Mouse (Mus musculus): ENCODE data around the gene Brsk1. TPM values are rescaled to one million over a fixed set of nuclear protein-coding genes. Genes with fewer than 3 reads are reported as not detected.
A peak's percentile ranks its signal among the peaks of the same experiment; 100 is the strongest.

Gene Brsk1
- polyA plus RNA-seq, 1 experiment from 2014 or later = 0.31 TPM

GRCm38 (mm10) chr7:4684632-4685417, 5.6 kb upstream of the Brsk1 start, which contains the start of gene Hspbp1:
TSS of gene Hspbp1 (minus strand) at chr7:4685068.
- TF ChIP-seq CTCF (IDR thresholded peaks at IDR 0.05) (0 out of 2 replicates have a peak, but pooled peaks have one; percentile 24), EP300 (IDR thresholded peaks at IDR 0.05) (no peak; the same call in none of the 2 replicates)
- H3K4me1 ChIP-seq (ENCODE audit: insufficient read depth, low read depth, low read length) = peaks cover 6% of the 10 kb centered on the region; the same call in 1 of the 2 replicates
- no peaks in the 10 kb centered on the region for H3K27me3 ChIP-seq (replicated peaks; ENCODE audit: insufficient read depth, low read length)
- H3K9me3 ChIP-seq (ENCODE audit: low read length) = no peaks in the 10 kb centered on the region
- no peaks in the 10 kb centered on the region for H3K36me3 ChIP-seq (ENCODE audit: insufficient read depth, low read length)
- DNase-seq (ENCODE audit: low spot score) (peak; percentile 100), ATAC-seq (peak; percentile 99)
- H3K9ac ChIP-seq (replicated peaks; ENCODE audit: low read depth) = no peak within 1 kb of the TSS; the same call in 1 of the 2 replicates
- peak within 1 kb of the TSS; percentile 77 for H3K27ac ChIP-seq (ENCODE audit: low read length)
- under 1% methylated on average over 32 of the region's 32 CpGs for whole genome bisulfite sequencing
- H3K4me3 ChIP-seq (ENCODE audit: low read depth, low read length) = peak within 1 kb of the TSS; percentile 72
- peak within 1 kb of the TSS; percentile 84 for H3K4me2 ChIP-seq (replicated peaks; ENCODE audit: low read depth, low read length)

GRCm38 (mm10) chr7:4690951-4691653, 698 bp downstream of the Brsk1 start:
- peak; percentile 54 for ATAC-seq
- Histone ChIP-seq H3K36me3 (ENCODE audit: insufficient read depth, low read length) (no peaks in the 10 kb centered on the region), H3K4me1 (ENCODE audit: insufficient read depth, low read depth, low read length) (no peaks in the 10 kb centered on the region), H3K4me3 (ENCODE audit: low read depth, low read length) (peak overlapping the region; percentile 57), H3K4me2 (replicated peaks; ENCODE audit: low read depth, low read length) (peak overlapping the region; percentile 99), H3K9me3 (ENCODE audit: low read length) (no peaks in the 10 kb centered on the region), H3K27me3 (replicated peaks; ENCODE audit: insufficient read depth, low read length) (no peaks in the 10 kb centered on the region), H3K27ac (ENCODE audit: low read length) (0 out of 2 replicates have a peak overlapping the region, but pooled peaks have one; percentile 20), H3K9ac (replicated peaks; ENCODE audit: low read depth) (peak overlapping the region; percentile 55)
- no peak for DNase-seq (ENCODE audit: low spot score)
- TF ChIP-seq CTCF (IDR thresholded peaks at IDR 0.05) (no peak), EP300 (IDR thresholded peaks at IDR 0.05) (no peak)
- 8% methylated on average over 18 of the region's 35 CpGs for WGBS

- DNase-seq (ENCODE audit: low spot score) (no peak), ATAC-seq (no peak)
- Histone ChIP-seq H3K9ac (replicated peaks; ENCODE audit: low read depth) (no peak overlapping the region), H3K27ac (ENCODE audit: low read length) (no peak overlapping the region), H3K4me3 (ENCODE audit: low read depth, low read length) (no peak overlapping the region), H3K4me2 (replicated peaks; ENCODE audit: low read depth, low read length) (no peak overlapping the region), H3K9me3 (ENCODE audit: low read length) (no peaks in the 10 kb centered on the region), H3K27me3 (replicated peaks; ENCODE audit: insufficient read depth, low read length) (no peaks in the 10 kb centered on the region), H3K36me3 (ENCODE audit: insufficient read depth, low read length) (no peaks in the 10 kb centered on the region), H3K4me1 (ENCODE audit: insufficient read depth, low read depth, low read length) (no peaks in the 10 kb centered on the region)
- WGBS = 87% methylated on average over 6 of the region's 6 CpGs
- no peak for TF ChIP-seq CTCF (IDR thresholded peaks at IDR 0.05)
Observed at GRCm38 (mm10) chr7:4693004-4693403, 2.6 kb downstream of the Brsk1 start.

GRCm38 (mm10) chr7:4702334-4702733, 11.9 kb downstream of the Brsk1 start:
- TF ChIP-seq EP300 (IDR thresholded peaks at IDR 0.05) = no peak
- no peak for TF ChIP-seq CTCF (IDR thresholded peaks at IDR 0.05)
- ATAC-seq = no peak
- Histone ChIP-seq H3K4me1 (ENCODE audit: insufficient read depth, low read depth, low read length) (no peaks in the 10 kb centered on the region), H3K9me3 (ENCODE audit: low read length) (no peaks in the 10 kb centered on the region), H3K27ac (ENCODE audit: low read length) (no peak overlapping the region), H3K4me2 (replicated peaks; ENCODE audit: low read depth, low read length) (no peak overlapping the region), H3K4me3 (ENCODE audit: low read depth, low read length) (no peak overlapping the region), H3K36me3 (ENCODE audit: insufficient read depth, low read length) (no peaks in the 10 kb centered on the region), H3K27me3 (replicated peaks; ENCODE audit: insufficient read depth, low read length) (no peaks in the 10 kb centered on the region), H3K9ac (replicated peaks; ENCODE audit: low read depth) (no peak overlapping the region)
- 60% methylated on average over 8 of the region's 8 CpGs for WGBS
- no peak for DNase-seq (ENCODE audit: low spot score)

DNA sequence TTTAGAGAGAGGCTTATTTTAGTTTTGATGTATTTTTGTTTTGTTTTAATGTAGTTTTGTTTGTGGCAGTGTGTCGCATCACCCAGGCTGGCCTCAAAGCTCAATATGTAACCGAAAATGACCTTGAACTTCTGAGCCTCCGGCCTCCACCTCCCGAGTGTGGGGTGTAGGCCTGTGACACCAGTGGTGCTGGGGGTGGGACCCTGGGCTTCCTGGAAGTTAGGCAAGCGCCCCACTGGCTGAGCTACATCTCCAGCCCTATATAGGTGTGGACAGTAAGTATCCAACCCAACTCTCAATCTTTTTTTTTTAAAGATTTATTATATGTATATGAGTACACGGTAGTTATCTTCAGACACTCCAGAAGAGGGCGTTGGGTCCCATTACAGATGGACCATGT, 12.8 kb downstream of the Brsk1 start:
- WGBS = 91% methylated on average over 7 of the region's 7 CpGs
- no peak overlapping the region for H3K4me2 ChIP-seq (replicated peaks; ENCODE audit: low read depth, low read length)
- H3K27ac ChIP-seq (ENCODE audit: low read length) = no peak overlapping the region
- DNase-seq (ENCODE audit: low spot score) (no peak), ATAC-seq (no peak)
- H3K4me1 ChIP-seq (ENCODE audit: insufficient read depth, low read depth, low read length) = no peaks in the 10 kb centered on the region
- no peak overlapping the region for H3K9ac ChIP-seq (replicated peaks; ENCODE audit: low read depth)
- no peaks in the 10 kb centered on the region for H3K36me3 ChIP-seq (ENCODE audit: insufficient read depth, low read length)
- no peaks in the 10 kb centered on the region for H3K27me3 ChIP-seq (replicated peaks; ENCODE audit: insufficient read depth, low read length)
- no peaks in the 10 kb centered on the region for H3K9me3 ChIP-seq (ENCODE audit: low read length)
- H3K4me3 ChIP-seq (ENCODE audit: low read depth, low read length) = no peak overlapping the region
- TF ChIP-seq CTCF (IDR thresholded peaks at IDR 0.05) (no peak), EP300 (IDR thresholded peaks at IDR 0.05) (no peak)

DNA sequence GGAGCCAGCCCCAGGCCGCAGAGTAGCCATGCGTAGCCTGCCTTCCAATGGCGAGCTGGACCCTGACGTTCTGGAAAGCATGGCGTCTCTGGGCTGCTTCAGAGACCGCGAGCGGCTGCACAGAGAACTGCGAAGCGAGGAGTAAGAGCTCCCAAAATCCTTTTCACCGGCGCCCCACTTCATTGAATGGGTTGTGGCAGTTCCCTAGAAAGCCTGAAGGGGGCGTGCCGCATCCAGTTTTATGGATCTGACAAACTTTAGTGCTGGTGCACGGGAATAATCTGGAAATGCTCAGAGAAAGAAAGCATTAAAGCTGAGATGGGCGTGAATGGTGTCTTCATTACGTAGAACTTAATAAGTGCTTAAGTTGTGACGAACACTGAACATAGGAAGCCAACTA, 14.7 kb downstream of the Brsk1 start:
- Histone ChIP-seq H3K4me2 (replicated peaks; ENCODE audit: low read depth, low read length) (no peak overlapping the region), H3K4me1 (ENCODE audit: insufficient read depth, low read depth, low read length) (no peaks in the 10 kb centered on the region), H3K36me3 (ENCODE audit: insufficient read depth, low read length) (no peaks in the 10 kb centered on the region), H3K9ac (replicated peaks; ENCODE audit: low read depth) (no peak overlapping the region), H3K27ac (ENCODE audit: low read length) (no peak overlapping the region), H3K9me3 (ENCODE audit: low read length) (no peaks in the 10 kb centered on the region), H3K4me3 (ENCODE audit: low read depth, low read length) (no peak overlapping the region), H3K27me3 (replicated peaks; ENCODE audit: insufficient read depth, low read length) (no peaks in the 10 kb centered on the region)
- peak; percentile 39 for DNase-seq (ENCODE audit: low spot score)
- TF ChIP-seq EP300 (IDR thresholded peaks at IDR 0.05) (no peak), CTCF (IDR thresholded peaks at IDR 0.05) (peak; percentile 75)
- no peak for ATAC-seq
- WGBS = 44% methylated on average over 18 of the region's 18 CpGs

All from lung, postnatal 0 days (tissue).